Mouse (Mus musculus) ovary, postnatal 36 days (tissue): Measurements from ENCODE around the gene Arl4c.
"Not testable (repeated sequence)": the region's sequence is repeated elsewhere in the genome, so short reads cannot be mapped to it uniquely, and the experiment has no call there.

Experiments
- DNase-seq: peaks from one replicate; pipeline ENCODE4 v3.0.0; 2022; ENCODE audit warnings: low spot score, mixed read lengths

Arl4c gene

DNA sequence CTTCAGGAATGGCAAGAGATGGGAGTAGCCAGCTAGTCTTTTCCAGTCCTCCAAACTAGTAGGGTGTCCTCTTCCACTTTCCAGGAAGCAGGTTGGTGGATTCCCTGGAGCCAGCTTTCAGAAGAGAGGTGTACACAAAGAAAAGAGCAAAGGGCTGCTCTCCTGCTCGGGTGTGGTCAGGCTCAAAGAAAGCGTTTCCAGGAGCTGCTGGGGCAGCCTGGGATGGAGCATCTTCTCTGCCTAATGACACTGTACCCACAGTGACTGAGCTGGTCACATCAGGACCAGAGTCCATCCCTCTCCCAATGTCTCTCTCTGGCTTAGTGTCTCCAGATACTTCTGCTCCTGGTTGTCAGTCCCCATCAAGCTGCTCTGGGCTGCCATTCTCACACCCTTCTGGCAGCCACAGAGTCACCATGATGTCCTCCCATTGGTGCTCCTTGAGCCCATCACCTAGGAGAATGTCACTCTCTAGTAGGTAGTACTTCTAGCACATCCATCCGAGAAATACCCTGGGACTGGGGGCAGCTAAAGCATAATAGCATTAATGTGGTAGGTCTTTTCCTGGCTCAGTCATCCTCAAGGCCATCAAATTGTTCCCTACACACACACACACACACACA is 46.4 kb downstream of the Arl4c start:
- DNase-seq, result no peak

DNA sequence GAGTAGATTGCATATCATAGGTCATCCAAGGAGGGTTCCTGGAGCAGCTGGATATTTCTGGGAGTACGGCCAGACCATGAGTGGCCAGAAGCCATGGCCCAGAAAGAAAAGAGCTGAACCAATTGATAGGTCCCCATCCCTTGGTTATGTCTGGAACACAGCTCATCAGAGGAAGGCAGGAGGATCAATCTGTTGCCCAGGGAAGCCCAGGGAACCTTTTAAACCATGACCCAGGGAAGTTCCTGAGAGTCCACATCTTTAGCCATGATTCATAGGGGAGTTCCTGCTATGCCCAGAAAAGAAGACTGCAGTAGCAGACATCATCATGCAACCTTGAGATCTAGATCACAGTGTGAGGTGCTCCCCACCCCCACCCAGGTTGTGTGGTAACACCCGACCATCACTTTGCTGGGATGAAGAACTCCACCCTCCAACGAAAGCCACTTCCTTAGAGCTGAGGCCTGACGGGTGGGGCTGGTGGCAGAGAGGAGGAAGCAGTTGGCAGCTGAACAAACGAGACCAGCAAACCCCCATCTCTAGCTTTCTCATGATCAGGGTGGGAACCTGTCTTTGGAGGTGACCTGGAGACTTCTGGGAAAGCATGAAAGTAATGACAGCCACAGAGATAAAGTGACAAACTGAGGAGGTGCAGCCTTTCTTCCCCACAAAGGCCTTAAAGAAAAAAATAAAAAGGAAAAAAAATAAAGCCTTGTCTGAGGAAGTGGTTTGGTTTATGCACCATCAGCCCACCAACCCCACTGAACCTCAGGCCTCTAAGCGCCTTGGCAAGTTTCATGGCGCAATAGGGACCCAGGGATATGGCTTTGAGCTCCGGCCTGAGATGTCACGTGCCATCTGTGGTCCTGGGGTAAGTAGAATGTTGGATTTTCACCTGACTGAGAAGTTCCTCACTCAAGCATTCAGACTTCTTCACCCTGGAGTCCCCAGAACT is 47.2 kb downstream of the Arl4c start:
- DNase-seq, result no peak

GRCm38 (mm10) chr1:88653614-88654520 is 48.2 kb downstream of the Arl4c start:
- DNase-seq, result no peak

DNA sequence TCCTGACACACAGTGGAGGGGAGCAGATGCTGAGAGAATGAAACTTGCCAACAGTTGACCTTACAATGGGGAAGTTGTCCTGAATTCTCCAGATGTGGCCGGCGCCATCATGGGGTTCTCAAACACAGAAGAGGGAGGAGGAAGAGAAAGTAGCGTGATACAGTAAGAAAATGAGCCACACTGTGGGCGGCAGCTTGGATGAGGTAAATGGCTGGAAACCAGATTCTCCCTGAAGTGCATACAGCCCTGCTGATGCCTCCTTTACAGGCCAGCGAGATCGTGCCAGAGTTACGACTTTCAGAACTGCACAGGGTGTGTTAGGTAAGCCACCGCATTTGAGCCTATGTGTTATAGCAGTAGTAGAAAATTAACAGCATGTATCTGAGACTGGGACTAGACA is 49.3 kb downstream of the Arl4c start:
- DNase-seq, result no peak

DNA sequence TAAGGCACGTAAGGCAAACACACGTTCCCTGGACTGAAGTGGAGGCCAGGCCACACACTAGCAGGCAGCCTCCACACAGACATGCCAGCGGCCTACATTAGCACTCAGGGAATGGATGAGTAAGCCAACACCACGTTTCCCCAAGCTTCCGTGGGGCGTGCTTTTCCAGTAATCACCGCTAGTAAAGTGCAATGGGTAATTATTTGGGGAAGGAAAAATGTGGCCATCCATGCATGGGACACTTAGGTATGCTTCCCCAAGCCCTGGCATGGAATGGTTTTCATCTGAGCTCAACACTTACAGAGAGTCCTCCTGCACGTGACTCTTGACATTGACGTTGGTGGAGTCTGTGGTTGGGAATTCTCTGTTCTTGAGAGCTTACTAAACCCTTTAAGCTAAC is 50.4 kb downstream of the Arl4c start:
- no peak for DNase-seq

- no peak for DNase-seq
Observed at GRCm38 (mm10) chr1:88648742-88649141, 53.3 kb downstream of the Arl4c start.

DNA sequence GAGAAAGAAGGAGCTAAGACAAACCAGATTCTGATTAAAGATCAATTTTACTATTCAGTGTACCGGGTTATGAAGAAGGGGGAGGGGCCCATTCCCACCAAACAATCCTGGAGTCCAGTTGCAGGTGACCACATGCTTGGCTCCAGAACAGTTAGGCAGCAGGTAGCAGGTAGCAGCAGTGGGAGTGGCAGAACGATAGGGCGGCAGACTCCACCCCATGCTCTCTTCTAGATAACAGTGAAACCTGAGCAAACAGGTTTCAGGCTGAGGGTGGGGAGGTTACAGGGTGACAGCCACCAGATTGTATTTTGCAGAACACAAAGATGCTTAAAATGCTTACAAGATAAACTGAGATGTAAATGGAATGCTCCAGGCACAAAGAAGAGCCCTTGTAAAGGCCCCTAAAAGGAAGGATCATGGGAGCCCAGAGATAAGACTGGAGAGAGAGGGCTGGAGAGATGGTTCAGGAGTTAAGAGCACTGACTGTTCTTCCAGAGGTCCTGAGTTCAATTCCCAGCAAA is 56.4 kb downstream of the Arl4c start:
- DNase-seq, result no peak

GRCm38 (mm10) chr1:88644417-88644816 is 57.6 kb downstream of the Arl4c start:
- no peak for DNase-seq

GRCm38 (mm10) chr1:88643181-88643823 is 58.7 kb downstream of the Arl4c start:
- no peak for DNase-seq

- DNase-seq, result no peak
Observed at GRCm38 (mm10) chr1:88642735-88643134, 59.3 kb downstream of the Arl4c start.

DNA sequence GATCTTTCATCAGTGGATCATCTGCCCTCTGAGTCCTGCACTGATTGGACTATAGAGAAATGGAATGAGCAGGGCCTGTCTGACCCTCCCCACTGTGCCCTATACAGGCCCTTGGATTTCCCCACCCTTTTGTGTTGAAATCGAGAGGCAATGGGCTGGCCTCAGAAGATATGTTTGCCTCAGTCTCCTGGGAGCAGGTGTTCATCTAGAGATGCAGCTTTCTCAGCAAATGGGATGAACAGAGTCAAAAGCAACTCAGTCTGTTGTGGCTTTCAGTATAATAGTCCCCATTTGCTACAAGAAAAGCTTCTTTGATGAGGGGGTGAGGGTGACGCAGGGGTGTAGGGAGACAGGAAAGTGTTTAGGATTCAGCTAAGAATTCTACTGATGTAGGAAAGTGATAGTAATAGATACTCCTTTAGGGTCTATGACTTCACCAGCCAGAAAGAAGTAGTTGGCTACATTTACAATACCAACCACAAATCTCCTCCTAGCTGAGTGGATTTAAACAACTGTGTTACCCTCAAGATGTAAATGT is 60.3 kb downstream of the Arl4c start:
- DNase-seq, result no peak

DNA sequence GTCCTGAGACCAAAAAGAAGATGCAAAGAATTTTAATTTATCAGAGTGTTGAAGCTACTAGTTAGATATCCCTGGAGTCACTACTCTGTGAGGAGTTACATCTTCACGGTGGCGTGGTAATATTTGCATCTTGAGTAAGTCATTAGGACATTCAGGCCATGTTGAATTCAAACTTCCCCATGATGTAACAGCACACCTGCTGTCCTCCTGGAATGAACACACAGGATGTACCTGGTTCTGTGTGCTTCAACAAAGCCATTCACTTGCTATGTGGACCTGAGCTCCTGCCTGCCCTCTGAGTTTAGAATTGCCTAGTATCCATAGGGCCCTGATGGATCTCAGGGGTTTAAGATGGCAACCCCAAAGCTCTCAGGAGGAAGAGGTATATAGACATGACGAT is 60.8 kb downstream of the Arl4c start:
- no peak for DNase-seq

DNA sequence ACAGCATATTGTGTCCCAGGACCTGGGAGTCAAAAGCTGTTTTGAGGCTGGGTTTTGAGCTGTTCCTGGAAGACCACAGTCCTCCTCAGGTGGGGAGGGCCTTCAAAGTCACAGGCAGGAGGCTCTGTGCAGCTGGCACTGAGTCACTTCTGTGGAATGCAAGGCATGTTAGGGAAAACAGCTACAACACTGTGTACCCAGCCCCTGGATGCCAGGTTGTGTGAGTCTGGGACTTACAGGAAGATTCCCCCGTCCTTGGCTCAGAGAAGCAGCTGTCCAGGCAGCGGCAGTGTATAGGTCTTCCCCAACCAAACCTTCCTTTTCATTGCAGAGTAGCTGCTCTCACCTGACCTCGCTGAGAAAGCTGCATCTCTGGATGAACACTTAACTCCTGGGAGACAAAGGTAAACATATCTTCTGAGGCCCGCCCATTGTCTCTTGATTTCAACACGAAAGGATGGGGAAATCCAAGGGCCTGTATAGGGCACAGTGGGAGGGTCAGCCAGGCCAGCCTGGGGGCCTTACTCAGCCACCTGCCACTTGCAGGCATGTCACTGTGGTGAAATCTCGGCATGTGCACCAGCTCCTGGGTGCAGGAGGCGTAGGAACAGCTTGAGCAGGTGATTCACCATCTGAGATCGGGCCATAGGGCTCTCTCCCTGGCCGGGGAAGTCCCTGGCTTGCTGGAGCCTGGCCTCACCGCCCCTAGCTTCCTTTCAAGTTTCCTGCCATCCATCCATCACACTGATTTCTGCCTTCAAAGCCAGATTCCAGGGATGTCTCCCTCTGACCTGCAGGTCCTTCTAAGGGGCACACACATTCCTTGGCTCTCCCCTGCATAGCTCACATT is 62.4 kb downstream of the Arl4c start:
- DNase-seq, result no peak

DNA sequence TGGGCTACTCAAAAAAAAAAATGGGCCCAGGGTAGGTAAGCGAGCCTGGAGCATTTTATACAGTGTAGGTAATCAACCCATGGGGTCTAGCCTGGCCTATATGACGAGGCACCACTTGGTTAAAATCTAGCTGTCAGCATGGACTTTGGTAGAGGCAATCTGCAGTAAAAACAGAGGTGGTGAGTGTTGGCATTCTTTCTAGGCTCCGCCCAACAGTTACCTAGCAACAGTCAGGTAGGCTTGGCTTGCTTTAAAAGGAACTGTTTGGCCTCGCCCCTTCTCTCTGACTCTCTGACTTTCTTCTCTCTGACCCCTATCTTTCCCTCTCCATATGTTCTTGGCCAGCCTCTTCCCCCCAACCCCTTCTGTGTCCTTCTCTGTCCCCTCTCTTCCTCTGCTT is 63.4 kb downstream of the Arl4c start:
- no peak for DNase-seq

GRCm38 (mm10) chr1:88636579-88637161 is 65.4 kb downstream of the Arl4c start:
- not testable (repeated sequence) for DNase-seq

- no peak for DNase-seq
Observed at GRCm38 (mm10) chr1:88635659-88636058, 66.4 kb downstream of the Arl4c start.

DNA sequence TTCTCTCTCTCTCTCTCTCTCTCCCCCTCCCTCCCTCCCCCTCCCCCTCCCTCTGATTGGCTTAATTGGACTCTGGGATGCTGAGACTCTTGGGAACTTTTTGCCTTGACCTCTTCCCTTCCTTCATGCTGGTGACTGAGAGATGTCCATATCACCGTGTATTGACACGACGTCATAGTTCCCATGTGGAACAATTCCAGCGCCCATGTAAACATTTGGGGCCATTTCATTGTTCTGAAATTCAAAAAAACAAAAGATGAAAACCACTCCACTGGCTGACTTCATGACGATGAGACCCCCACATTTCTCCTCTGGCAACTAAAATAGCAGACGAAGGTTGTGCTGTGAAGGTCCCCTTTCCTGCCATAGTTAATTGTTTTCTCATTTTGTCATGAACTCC is 69.2 kb downstream of the Arl4c start:
- DNase-seq, result no peak

GRCm38 (mm10) chr1:88629966-88630488 is 72.0 kb downstream of the Arl4c start:
- DNase-seq, result no peak

DNA sequence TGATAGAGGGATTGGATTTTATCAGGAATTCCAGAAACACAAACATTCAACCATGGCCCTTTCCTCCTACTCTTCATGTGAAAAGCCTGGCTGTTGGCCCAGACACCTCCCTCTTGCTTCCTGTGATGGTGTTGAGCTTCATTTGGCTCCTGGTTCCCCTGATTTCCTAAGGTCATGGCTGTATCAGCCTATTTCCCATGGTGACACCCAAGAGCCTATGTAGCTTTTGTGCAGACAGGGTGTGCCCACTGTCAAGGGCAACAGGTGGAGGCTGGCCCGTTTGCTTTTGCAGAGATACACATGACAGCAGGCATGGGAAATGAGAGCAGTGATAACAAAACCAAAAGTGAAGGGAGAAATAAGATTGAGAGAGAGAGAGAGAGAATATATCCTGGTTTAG is 76.8 kb downstream of the Arl4c start:
- no peak for DNase-seq

DNA sequence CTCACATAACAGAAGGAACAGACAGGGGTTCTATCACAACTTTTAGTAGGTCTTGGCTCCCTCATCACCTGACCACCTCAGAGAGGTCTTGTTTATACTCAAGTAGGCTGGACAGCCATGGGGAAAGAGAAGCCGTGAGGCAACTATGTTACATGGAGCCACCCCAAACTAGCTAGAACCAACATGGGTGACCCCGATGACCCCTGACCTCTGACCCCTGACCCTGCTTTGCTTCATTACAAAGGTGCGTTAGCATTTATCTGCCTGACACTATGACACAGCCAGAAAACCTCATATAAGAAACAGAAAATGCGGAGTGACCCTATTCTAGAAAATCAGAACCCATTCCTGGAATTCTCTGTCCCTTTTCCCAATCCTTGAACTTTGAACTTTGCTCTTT is 77.6 kb downstream of the Arl4c start:
- DNase-seq, result no peak
